Mouse (Mus musculus) lung, adult 2 months (tissue): ENCODE data around the gene Irx3.

ENCODE experiments used
- CTCF ChIP-seq: fragments of 200-500 bp; IDR thresholded peaks from 2 replicates; pipeline ENCODE4 v1.5.1; 2011; ENCODE audit warnings: mild to moderate bottlenecking, low read length, control low read depth; ENCODE audit not compliant: insufficient read depth
- POLR2A ChIP-seq: fragments of 200-500 bp; IDR thresholded peaks from 2 replicates; pipeline ENCODE4 v1.6.1; 2011; ENCODE audit warnings: low read depth, mild to moderate bottlenecking, control low read depth, low read length, borderline replicate concordance; ENCODE audit errors: extremely low read depth

DNA sequence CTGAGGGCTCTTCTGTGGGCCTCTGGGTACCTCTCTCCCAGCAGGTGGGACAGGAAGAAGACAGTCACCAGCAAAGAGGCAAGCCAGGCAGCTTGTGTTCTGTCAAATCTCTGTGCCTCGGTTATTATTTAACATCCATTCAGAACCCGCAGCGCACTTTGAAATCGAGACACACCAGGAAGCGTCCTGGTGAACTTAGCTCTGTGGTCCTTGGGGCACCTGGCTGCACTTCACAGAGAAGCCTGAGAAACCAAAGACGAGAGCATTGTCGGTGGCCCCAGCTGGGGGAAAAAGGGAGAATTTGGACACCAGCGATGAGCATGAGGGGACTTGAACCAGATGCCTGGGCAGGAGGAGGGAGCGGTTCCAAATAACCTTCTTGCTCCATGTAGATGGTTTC lies 46.8 kb downstream of the Irx3 start:
- TF ChIP-seq POLR2A = no peak
- no peak for TF ChIP-seq CTCF
